Mouse (Mus musculus) small intestine, adult 10 weeks (tissue): ENCODE data around the gene Gm14569. TPM values are rescaled to one million over a fixed set of nuclear protein-coding genes. Genes with fewer than 3 reads are reported as not detected.

ENCODE experiments used
- polyA plus RNA-seq: library from polyadenylated mRNA; stranded (reverse); fragments of 350-450 nt; fragmentation: Illumina TruSeq; extraction: RNeasy Lipid Tissue Mini Kit (QIAGEN cat#74804); gene quantifications from one replicate; pipeline ENCODE4 v1.2.3, GENCODE M21; 2014; ENCODE audit warnings: low replicate concordance

Gene Gm14569
- polyA plus RNA-seq: not detected

DNA sequence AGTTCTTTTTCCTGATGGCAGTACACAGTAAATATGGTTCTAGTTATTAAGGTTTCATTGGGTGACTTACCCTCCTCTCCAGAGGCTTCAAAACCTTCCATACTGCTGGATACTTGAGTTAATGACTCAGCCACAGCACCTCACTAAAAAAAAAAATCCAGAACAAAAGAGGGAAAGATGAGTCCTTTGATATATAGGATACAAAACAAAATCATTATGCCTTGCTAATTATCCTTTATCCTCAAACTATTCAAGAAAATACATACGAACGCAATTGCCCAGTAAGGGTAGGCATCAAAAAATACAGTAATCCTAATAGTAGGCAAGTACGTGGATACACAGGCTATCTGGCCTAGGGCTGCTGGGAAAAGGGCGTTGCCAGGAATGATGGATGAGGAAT, at the start of gene Gm14569:
Gene Gm14569, minus strand, starts transcription at position 101 of the 400 bp plus-strand sequence.

GRCm38 (mm10) chrX:36400980-36401379, 90.7 kb downstream of the Gm14569 start, which contains the start of gene Gm6268:
TSS of gene Gm6268 (plus strand) at chrX:36401280.

Other genes starting within 250 kb of the Gm14569 start
- 2.4 TPM for gene Lonrf3, start 163.5 kb downstream of the Gm14569 start, polyA plus RNA-seq
- not detected for gene Gm6268, start 90.5 kb downstream of the Gm14569 start, polyA plus RNA-seq
- gene Pgrmc1, start 106.4 kb upstream of the Gm14569 start, polyA plus RNA-seq: 1,246 TPM
- 6.0 TPM for gene Akap17b, start 153.6 kb upstream of the Gm14569 start, polyA plus RNA-seq